Mouse (Mus musculus): ENCODE results near the gene Mprip.

GRCm38 (mm10) chr11:59817916-59818315, 156.8 kb downstream of the Mprip start:
- TF ChIP-seq POLR2A (IDR thresholded peaks at IDR 0.05; ENCODE audit: insufficient read depth, low read depth, low read length) (no peak), CTCF (IDR thresholded peaks at IDR 0.05; ENCODE audit: insufficient read depth, low read depth, low read length) (no peak)
